Mouse (Mus musculus) intestine, embryonic 14.5 days (tissue): ENCODE results near the gene Cradd. TPM values are rescaled to one million over a fixed set of nuclear protein-coding genes. Genes with fewer than 3 reads are reported as not detected.

ENCODE experiments used
- ATAC-seq: fragments of 200-750 bp; cut with Nextera tagmentation; replicated peaks from 2 replicates; pipeline ENCODE4 v1.8.0; 2017; ENCODE audit warnings: low read depth, moderate number of reproducible peaks, moderate TSS enrichment, moderate library complexity; ENCODE audit not compliant: low FRiP score, low TSS enrichment
- DNase-seq: peaks from one replicate; pipeline ENCODE4 v3.0.0-alpha.2; 2018; ENCODE audit warnings: low spot score
- H3K27ac ChIP-seq: fragments of 300-500 bp; sonication (generic); 2 replicates; pipeline ENCODE4 v1.5.1; 2014; ENCODE audit warnings: low read depth, mild to moderate bottlenecking, control low read depth
- H3K27me3 ChIP-seq: fragments of 300-500 bp; sonication (generic); replicated peaks from 2 replicates; pipeline ENCODE4 v1.6.1; 2014; ENCODE audit warnings: low read length, control low read depth; ENCODE audit not compliant: control insufficient read depth, insufficient read depth
- H3K36me3 ChIP-seq: fragments of 300-500 bp; sonication (generic); 2 replicates; pipeline ENCODE4 v1.6.1; 2014; ENCODE audit warnings: low read length, control low read depth; ENCODE audit not compliant: control insufficient read depth, insufficient read depth
- H3K4me1 ChIP-seq: fragments of 300-500 bp; sonication (generic); replicated peaks from 2 replicates; pipeline ENCODE4 v1.6.1; 2014; ENCODE audit warnings: low read length, control low read depth, mixed read lengths; ENCODE audit not compliant: control insufficient read depth, insufficient read depth
- H3K4me2 ChIP-seq: fragments of 300-500 bp; sonication (generic); 2 replicates; pipeline ENCODE4 v1.6.1; 2014; ENCODE audit warnings: low read length
- H3K4me3 ChIP-seq: fragments of 300-500 bp; sonication (generic); 2 replicates; pipeline ENCODE4 v1.5.1; 2014; ENCODE audit warnings: low read depth, low read length, control low read depth, mixed read lengths
- H3K9ac ChIP-seq: fragments of 300-500 bp; sonication (generic); 2 replicates; pipeline ENCODE4 v1.6.1; 2014; ENCODE audit warnings: mild to moderate bottlenecking, low read length
- H3K9me3 ChIP-seq: fragments of 300-500 bp; sonication (generic); 2 replicates; pipeline ENCODE4 v1.6.1; 2016; ENCODE audit warnings: low read length, control low read depth; ENCODE audit not compliant: control insufficient read depth
- WGBS: fragments of 180-500 bp; shearing (Covaris S2); extraction: QIAGEN DNeasy Blood & Tissue Kit; methylation state at CpG from one replicate; pipeline ENCODE4 v1.1.7; 2014; 5-methylcytosine and 5-hydroxymethylcytosine counted together
- polyA plus RNA-seq: library from polyadenylated mRNA; unstranded; fragments of >200 nt; fragmentation: Nextera tagmentation; extraction: Ambion mirVana; gene quantifications from 2 replicates; pipeline ENCODE4 v1.2.1, GENCODE M21; 2014

Gene Cradd
- polyA plus RNA-seq, 1 experiment from 2014 or later = 13.6 TPM

DNA sequence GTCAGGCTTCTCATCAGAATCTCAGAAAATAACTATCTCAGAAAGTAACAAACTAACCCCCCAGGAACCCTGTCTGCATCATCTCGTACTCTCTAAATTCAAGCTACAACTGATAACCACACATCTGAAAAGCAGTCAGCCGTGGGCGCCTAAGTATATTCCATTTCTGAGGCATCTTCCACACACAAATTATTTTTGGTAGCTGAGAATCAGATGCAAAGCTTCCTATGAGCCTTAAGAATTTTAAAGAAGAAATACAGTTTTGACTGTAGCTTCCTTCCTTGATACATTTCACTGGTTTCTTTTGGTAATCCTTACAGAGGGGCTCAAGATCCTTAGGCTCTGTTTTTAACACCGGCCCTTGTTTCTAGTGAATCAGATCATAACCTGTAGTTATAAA, 58.4 kb downstream of the Cradd start:
- Histone ChIP-seq H3K4me3 (no peak overlapping the region), H3K27ac (peak overlapping the region; percentile 43; the same call in 1 of the 2 replicates)

DNA sequence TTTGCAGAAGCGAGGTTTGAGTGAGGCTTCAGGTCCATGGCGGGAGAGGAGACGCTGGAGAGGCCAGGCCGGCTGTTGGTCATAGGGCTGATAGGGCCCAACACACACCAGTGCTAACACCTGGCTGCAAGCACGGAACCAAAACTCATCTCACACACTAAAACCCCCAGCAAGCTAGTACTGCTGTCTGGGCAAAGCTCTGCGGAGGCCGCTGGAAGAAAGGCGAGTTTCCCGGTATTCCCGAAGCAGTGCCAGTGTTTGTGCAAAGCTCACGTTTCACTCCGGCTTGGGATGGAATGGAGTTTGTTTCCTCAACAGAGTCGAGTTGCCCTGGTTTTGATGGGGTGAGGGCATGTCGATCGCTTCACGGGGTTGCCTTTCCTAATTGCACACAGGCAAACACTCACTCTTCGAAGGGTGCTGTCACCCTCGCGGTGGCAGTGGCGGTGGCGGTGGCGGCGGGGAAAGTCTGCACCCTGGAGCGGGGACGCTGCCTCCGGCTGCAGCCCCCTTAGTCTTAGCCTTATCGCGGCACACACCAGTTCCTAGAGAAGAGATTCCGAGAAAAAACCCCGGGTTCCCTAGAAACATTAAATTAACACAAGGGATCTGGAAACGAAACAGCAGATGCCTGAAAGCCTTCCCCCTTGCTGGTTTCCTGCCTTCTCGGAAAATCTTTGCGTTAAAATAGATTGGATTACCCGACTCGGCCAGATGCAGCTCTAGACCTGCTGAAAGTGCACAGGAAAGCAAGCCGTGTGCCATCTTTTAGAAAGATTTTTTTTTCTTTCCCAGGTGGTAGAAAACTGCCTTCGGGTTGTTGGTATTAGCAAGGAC, 59.2 kb downstream of the Cradd start:
- H3K4me2 ChIP-seq = peak overlapping the region; percentile 88
- ATAC-seq (0 out of 2 replicates have a peak, but pooled peaks have one; percentile 15), DNase-seq (peak; percentile 83)
- no peaks in the 10 kb centered on the region; the same call in 1 of the 2 replicates for H3K27me3 ChIP-seq
- H3K4me1 ChIP-seq = peaks cover 13% of the 10 kb centered on the region
- peak overlapping the region; percentile 40 for H3K4me3 ChIP-seq
- WGBS = 8% methylated on average over 37 of the region's 37 CpGs
- H3K9me3 ChIP-seq = no peaks in the 10 kb centered on the region
- H3K27ac ChIP-seq = peak overlapping the region; percentile 47
- H3K36me3 ChIP-seq = no peaks in the 10 kb centered on the region
- H3K9ac ChIP-seq = peak overlapping the region; percentile 51

More for the DNA sequence above, 58.4 kb downstream of the Cradd start:
- DNase-seq (no peak), ATAC-seq (no peak)
- WGBS = 67% methylated on average over 4 of the region's 4 CpGs
- H3K36me3 ChIP-seq = no peaks in the 10 kb centered on the region
- H3K4me1 ChIP-seq = peaks cover 13% of the 10 kb centered on the region
- no peaks in the 10 kb centered on the region for H3K9me3 ChIP-seq
- H3K4me2 ChIP-seq = peak overlapping the region; percentile 88
- no peak overlapping the region for H3K9ac ChIP-seq
- no peaks in the 10 kb centered on the region; the same call in 1 of the 2 replicates for H3K27me3 ChIP-seq

DNA sequence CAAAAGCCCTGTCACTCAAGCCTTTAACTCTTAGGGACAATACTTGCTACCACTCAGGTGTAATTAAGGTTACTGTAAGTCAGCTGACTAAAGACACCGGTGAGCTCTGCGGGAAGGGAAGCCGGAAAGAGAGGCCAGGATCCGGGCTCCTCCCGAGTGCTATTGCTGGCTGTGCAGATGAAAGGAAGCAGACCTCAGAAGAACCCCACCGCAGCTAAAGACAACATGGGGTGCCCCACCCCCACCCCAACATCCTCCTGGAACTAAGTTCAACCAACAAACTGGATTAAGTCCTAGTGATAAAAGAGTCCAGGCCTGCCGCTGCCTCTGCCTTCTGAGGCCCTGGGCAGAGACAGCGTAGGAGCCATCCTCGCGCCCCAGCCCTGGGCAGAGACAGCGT, 61.5 kb downstream of the Cradd start:
- Histone ChIP-seq H3K27ac (no peak overlapping the region), H3K27me3 (no peaks in the 10 kb centered on the region; the same call in 1 of the 2 replicates), H3K4me2 (no peak overlapping the region), H3K9ac (no peak overlapping the region), H3K4me3 (no peak overlapping the region), H3K4me1 (peaks cover 13% of the 10 kb centered on the region), H3K9me3 (no peaks in the 10 kb centered on the region), H3K36me3 (no peaks in the 10 kb centered on the region)
- ATAC-seq (no peak), DNase-seq (peak; percentile 56)
- 23% methylated on average over 11 of the region's 11 CpGs for WGBS

DNA sequence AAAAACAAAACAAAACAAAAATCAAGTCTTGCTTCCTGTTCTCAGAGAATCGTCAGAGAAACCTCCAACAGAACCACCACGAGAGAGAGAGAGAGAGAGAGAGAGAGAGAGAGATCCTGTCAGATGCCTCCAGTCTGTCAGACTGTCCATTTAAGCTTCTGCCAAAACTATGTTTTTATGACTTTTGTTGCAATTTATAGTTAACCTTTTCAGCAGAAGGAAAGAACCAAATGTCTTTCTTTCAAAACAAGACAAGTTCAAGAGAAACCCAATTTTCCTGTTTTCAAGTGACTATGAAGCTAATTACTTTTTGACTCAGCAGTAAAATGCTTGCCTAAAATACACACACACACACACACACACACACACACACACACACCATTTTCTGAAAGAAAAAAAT, 62.7 kb downstream of the Cradd start:
- DNase-seq (no peak), ATAC-seq (no peak)
- H3K36me3 ChIP-seq = no peaks in the 10 kb centered on the region
- H3K4me3 ChIP-seq = no peak overlapping the region
- H3K27ac ChIP-seq = no peak overlapping the region
- H3K27me3 ChIP-seq = no peaks in the 10 kb centered on the region; the same call in 1 of the 2 replicates
- no peak overlapping the region for H3K9ac ChIP-seq
- WGBS = 34% methylated on average over 2 of the region's 2 CpGs
- H3K4me2 ChIP-seq = no peak overlapping the region
- H3K4me1 ChIP-seq = peaks cover 13% of the 10 kb centered on the region
- no peaks in the 10 kb centered on the region for H3K9me3 ChIP-seq

DNA sequence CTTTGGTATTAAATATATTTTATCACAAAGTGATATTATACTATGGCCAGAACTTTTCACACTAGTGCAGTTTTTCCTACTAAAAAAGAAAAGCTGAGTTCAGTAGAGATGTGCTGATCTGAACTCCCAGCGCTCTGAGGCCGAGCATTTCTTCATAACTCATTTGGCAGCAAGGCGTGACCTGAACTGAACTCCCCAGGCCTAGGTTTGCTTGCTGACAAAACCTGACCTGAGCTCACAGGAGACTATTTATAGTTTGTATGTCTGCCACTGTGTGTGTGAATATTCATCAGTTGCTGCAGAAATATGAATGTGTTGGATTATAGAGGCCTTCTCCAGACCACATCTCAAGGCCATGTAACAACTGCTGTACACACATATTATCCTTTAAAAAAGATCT, 63.5 kb downstream of the Cradd start:
- Histone ChIP-seq H3K9ac (no peak overlapping the region), H3K27ac (no peak overlapping the region), H3K36me3 (no peaks in the 10 kb centered on the region), H3K4me3 (no peak overlapping the region), H3K27me3 (no peaks in the 10 kb centered on the region; the same call in 1 of the 2 replicates), H3K4me1 (peaks cover 11% of the 10 kb centered on the region), H3K9me3 (no peaks in the 10 kb centered on the region), H3K4me2 (no peak overlapping the region)
- ATAC-seq (no peak), DNase-seq (no peak)
- WGBS = 78% methylated on average over 3 of the region's 3 CpGs

DNA sequence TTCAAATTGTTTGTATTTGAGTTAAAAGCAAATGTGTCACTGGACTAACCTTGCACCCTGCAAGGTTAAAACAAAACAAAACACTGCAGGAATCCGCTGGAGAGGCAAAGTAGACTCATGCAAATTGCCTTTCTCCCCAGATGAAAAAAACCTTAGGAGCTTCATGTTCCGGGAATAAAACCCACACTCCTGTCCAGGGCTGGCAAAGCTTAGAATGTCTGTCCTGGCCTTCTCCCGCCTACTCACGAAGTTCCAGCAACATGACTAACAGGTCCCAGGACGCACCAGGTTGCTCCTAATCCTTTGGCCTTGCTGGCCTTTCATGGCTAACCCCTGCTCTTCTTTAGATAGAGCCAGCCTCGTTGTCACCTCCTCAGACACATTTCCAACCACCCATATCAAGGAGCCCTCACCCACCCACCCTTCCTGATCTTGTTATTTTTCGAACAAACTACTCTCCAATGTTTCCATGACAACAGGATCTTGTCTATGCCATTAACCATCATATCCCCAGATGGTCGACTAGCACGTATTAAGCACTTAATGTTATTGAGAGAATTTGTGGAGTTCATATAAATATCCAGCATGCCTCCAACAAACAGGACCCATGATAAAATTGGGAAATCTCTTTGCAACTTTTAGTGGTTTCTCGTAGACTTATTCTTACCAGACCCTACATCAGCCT, 65.3 kb downstream of the Cradd start:
- ATAC-seq (no peak), DNase-seq (no peak)
- H3K4me1 ChIP-seq = peaks cover 15% of the 10 kb centered on the region
- no peak overlapping the region for H3K4me3 ChIP-seq
- H3K27ac ChIP-seq = no peak overlapping the region
- no peaks in the 10 kb centered on the region for H3K9me3 ChIP-seq
- 73% methylated on average over 10 of the region's 10 CpGs for WGBS
- H3K27me3 ChIP-seq = no peaks in the 10 kb centered on the region
- no peak overlapping the region for H3K9ac ChIP-seq
- no peaks in the 10 kb centered on the region for H3K36me3 ChIP-seq
- no peak overlapping the region for H3K4me2 ChIP-seq

DNA sequence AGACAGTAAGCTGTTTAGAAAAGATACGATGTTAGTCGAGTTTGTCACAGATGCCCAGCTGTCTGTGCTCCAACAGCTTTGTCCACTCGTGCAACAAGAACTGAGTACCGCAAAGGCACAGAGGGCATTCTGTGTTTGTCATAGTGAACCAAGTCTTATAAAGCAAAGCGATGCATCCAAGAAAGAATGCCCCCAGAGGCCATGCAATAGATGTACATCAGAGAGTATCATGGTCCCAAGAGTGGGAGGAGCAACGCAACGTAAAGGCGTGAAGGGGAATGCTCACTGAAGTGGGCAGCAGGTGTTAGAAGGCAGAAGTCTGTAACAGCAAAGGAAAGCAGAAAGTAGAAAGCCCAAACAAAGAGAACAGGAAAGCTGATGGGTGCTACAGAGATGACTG, 66.0 kb downstream of the Cradd start:
- Histone ChIP-seq H3K27ac (no peak overlapping the region), H3K9me3 (no peaks in the 10 kb centered on the region), H3K36me3 (no peaks in the 10 kb centered on the region), H3K9ac (no peak overlapping the region), H3K27me3 (no peaks in the 10 kb centered on the region), H3K4me2 (no peak overlapping the region), H3K4me3 (no peak overlapping the region), H3K4me1 (peaks cover 13% of the 10 kb centered on the region)
- 68% methylated on average over 8 of the region's 8 CpGs for WGBS
- no peak for ATAC-seq
- DNase-seq = no peak

DNA sequence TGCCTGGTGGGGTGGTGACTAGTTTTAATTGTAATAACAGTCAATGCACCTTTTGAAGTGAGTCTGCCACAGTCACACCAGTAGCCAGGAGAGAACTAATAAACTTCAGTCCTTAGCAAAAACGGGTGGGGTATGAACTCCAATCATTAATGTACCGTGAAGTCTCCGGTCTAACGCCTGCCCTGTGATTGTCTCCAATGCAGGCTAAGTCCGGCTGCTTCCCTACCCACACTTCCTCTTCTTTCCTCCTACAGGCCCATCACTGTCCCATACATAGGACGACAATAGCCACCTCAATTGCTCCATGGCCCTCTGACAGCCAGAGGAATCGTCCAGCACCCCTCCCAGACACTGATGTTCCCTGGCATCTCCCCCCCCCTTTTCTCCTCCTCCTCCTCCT, 67.8 kb downstream of the Cradd start:
- Histone ChIP-seq H3K27me3 (no peaks in the 10 kb centered on the region), H3K4me3 (no peak overlapping the region), H3K4me1 (peaks cover 12% of the 10 kb centered on the region), H3K27ac (no peak overlapping the region), H3K36me3 (no peaks in the 10 kb centered on the region), H3K9me3 (no peaks in the 10 kb centered on the region), H3K9ac (no peak overlapping the region), H3K4me2 (no peak overlapping the region)
- 62% methylated on average over 7 of the region's 7 CpGs for WGBS
- DNase-seq (no peak), ATAC-seq (no peak)
